Mouse (Mus musculus) embryonic facial prominence, embryonic 10.5 days (tissue): ENCODE measurements at regions not wholly inside any gene's neighbourhood (a gene's known extent, or its start where the extent isn't known, plus 50 kb on each side); places are given as distances from the start of the nearest gene placed in this dataset.
A peak's percentile ranks its signal among the peaks of the same experiment; 100 is the strongest.

ENCODE experiments used
- DNase-seq: peaks from one replicate; pipeline ENCODE4 v3.0.0-alpha.2; 2017; ENCODE audit warnings: low spot score
- H3K27ac ChIP-seq: fragments of 300-500 bp; sonication (generic); replicated peaks from 2 replicates; pipeline ENCODE4 v1.5.1; 2016; ENCODE audit warnings: mild to moderate bottlenecking
- H3K27me3 ChIP-seq: fragments of 300-500 bp; sonication (generic); replicated peaks from 2 replicates; pipeline ENCODE4 v1.6.1; 2016; ENCODE audit warnings: low read depth, mild to moderate bottlenecking; ENCODE audit not compliant: poor library complexity, severe bottlenecking
- H3K36me3 ChIP-seq: fragments of 300-500 bp; sonication (generic); replicated peaks from 2 replicates; pipeline ENCODE4 v1.6.1; 2016; ENCODE audit warnings: mild to moderate bottlenecking, moderate library complexity
- H3K4me1 ChIP-seq: fragments of 300-500 bp; sonication (generic); 2 replicates; pipeline ENCODE4 v1.6.1; 2016
- H3K4me3 ChIP-seq: fragments of 300-500 bp; sonication (generic); 2 replicates; pipeline ENCODE4 v1.5.1; 2016; ENCODE audit warnings: mild to moderate bottlenecking, moderate library complexity
- H3K9me3 ChIP-seq: fragments of 300-500 bp; sonication (generic); 2 replicates; pipeline ENCODE4 v1.6.1; 2016; ENCODE audit warnings: mild to moderate bottlenecking
- WGBS: fragments of 180-500 bp; shearing (Covaris S2); methylation state at CpG from one replicate; pipeline ENCODE4 v1.1.7; 2016; 5-methylcytosine and 5-hydroxymethylcytosine counted together

DNA sequence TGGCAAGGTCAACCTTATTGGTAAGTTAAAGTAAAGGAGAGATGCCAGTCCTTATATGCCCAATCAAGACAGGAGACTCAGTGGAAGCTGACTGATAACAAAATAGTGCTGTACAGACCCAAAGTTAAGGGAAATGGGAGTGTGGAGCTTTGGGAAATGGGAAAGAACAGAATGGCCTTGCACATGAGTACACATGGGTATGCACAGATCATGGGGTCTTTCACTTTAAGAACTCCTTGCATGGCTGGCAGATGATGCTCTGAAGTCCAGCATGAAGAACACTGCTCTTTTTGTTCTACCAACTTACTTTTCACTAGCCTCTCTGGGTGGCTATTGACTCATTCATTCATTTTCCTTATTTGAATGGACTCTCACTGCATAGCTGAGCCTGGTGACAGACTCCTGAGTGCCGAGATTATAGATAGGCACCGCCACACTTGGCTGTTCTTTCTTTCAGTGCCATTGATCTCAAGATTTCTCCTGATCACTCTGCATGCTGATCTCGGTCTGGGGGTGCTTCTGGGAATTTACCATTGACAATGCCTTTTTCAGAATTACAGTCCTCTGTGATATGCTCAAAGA is 340.3 kb downstream of the Plod2 start:
- Histone ChIP-seq H3K36me3 (no peaks in the 10 kb centered on the region), H3K4me1 (no peaks in the 10 kb centered on the region), H3K27ac (no peak overlapping the region), H3K4me3 (no peak overlapping the region), H3K9me3 (no peaks in the 10 kb centered on the region), H3K27me3 (no peaks in the 10 kb centered on the region)
- no peak for DNase-seq
- WGBS: 55% methylated on average over 3 of the region's 3 CpGs

- no peaks in the 10 kb centered on the region for H3K36me3 ChIP-seq
- no peaks in the 10 kb centered on the region for H3K4me1 ChIP-seq
- no peak overlapping the region for H3K4me3 ChIP-seq
- no peaks in the 10 kb centered on the region for H3K9me3 ChIP-seq
- no peak for DNase-seq
- no peak overlapping the region for H3K27ac ChIP-seq
- H3K27me3 ChIP-seq: no peaks in the 10 kb centered on the region
These were observed 348.0 kb downstream of the Plod2 start for GRCm38 (mm10) chr9:92890063-92890462.

DNA sequence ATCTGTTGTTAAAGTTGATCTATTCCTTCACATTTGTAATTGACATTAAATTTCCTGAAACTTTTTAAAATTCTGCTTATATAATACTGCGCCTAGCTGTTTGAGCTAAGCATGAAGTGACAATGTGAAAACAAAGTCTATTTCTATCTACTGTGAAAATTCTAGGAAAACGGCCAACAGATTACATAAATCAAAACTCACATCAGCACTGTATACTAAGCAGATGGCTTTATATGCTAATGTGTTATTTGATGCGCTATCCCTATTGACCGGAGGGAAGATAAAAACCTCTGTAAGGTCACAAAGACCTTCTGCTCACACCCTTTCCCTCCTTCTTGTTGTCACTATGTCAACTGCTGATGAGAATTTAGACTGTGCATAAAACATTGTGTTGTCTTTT is 357.7 kb downstream of the Plod2 start:
- DNase-seq: no peak
- Histone ChIP-seq H3K4me3 (no peak overlapping the region), H3K9me3 (no peaks in the 10 kb centered on the region), H3K36me3 (no peaks in the 10 kb centered on the region), H3K4me1 (no peaks in the 10 kb centered on the region), H3K27ac (no peak overlapping the region), H3K27me3 (no peaks in the 10 kb centered on the region)
- WGBS: 91% methylated on average over 4 of the region's 4 CpGs

DNA sequence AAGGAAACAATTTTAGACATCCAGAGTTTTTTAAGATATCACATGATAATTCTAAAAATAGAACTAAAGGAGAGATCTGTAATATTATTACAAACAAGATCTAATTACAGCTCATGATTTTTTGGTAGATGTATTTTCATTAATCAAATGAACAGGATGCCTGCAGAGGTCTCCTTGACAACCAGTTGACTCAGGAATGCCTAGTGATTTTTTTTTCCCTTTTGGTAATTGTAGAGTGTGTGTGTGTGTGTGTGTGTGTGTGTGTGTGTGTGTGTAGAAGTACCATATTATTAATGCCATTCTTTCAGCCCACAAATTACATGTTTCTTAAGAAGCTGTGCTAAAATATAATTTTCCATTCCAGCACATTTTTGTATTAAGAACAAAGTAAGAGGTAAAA is 365.1 kb downstream of the Plod2 start:
- no peak for DNase-seq
- H3K4me1 ChIP-seq: no peaks in the 10 kb centered on the region
- no peak overlapping the region for H3K4me3 ChIP-seq
- H3K36me3 ChIP-seq: no peaks in the 10 kb centered on the region
- H3K9me3 ChIP-seq: no peaks in the 10 kb centered on the region
- no peak overlapping the region for H3K27ac ChIP-seq
- no peaks in the 10 kb centered on the region for H3K27me3 ChIP-seq

GRCm38 (mm10) chr9:92919396-92919795 is 377.4 kb downstream of the Plod2 start:
- Histone ChIP-seq H3K27me3 (no peaks in the 10 kb centered on the region), H3K4me1 (no peaks in the 10 kb centered on the region), H3K27ac (no peak overlapping the region), H3K4me3 (no peak overlapping the region), H3K9me3 (no peaks in the 10 kb centered on the region), H3K36me3 (no peaks in the 10 kb centered on the region)
- 76% methylated on average over 1 of the region's 1 CpGs for WGBS
- no peak for DNase-seq

GRCm38 (mm10) chr9:92930231-92930966 is 388.4 kb downstream of the Plod2 start:
- no peak overlapping the region for H3K4me3 ChIP-seq
- H3K27ac ChIP-seq: 0 out of 2 replicates have a peak overlapping the region, but pooled peaks have one; percentile 26
- 21% methylated on average over 6 of the region's 6 CpGs for WGBS
- peaks cover 5% of the 10 kb centered on the region; the same call in 1 of the 2 replicates for H3K4me1 ChIP-seq
- peaks cover 13% of the 10 kb centered on the region; the same call in 1 of the 2 replicates for H3K9me3 ChIP-seq
- no peaks in the 10 kb centered on the region for H3K27me3 ChIP-seq
- peak; percentile 36 for DNase-seq
- H3K36me3 ChIP-seq: no peaks in the 10 kb centered on the region

GRCm38 (mm10) chr9:92937802-92938201 is 395.8 kb downstream of the Plod2 start:
- Histone ChIP-seq H3K9me3 (peaks cover 22% of the 10 kb centered on the region; the same call in 1 of the 2 replicates), H3K4me3 (no peak overlapping the region), H3K27me3 (no peaks in the 10 kb centered on the region), H3K4me1 (no peaks in the 10 kb centered on the region), H3K27ac (no peak overlapping the region), H3K36me3 (no peaks in the 10 kb centered on the region)
- no peak for DNase-seq
- WGBS: 89% methylated on average over 1 of the region's 1 CpGs

GRCm38 (mm10) chr9:92950092-92950491 is 408.1 kb downstream of the Plod2 start:
- Histone ChIP-seq H3K9me3 (no peaks in the 10 kb centered on the region), H3K4me1 (no peaks in the 10 kb centered on the region), H3K27me3 (no peaks in the 10 kb centered on the region), H3K36me3 (no peaks in the 10 kb centered on the region), H3K4me3 (no peak overlapping the region), H3K27ac (no peak overlapping the region)
- no peak for DNase-seq

- Histone ChIP-seq H3K36me3 (no peaks in the 10 kb centered on the region), H3K27ac (no peak overlapping the region), H3K4me3 (no peak overlapping the region), H3K4me1 (no peaks in the 10 kb centered on the region), H3K27me3 (no peaks in the 10 kb centered on the region), H3K9me3 (no peaks in the 10 kb centered on the region)
- DNase-seq: no peak
- 90% methylated on average over 1 of the region's 1 CpGs for WGBS
These were observed 421.3 kb downstream of the Plod2 start for GRCm38 (mm10) chr9:92963275-92963674.

DNA sequence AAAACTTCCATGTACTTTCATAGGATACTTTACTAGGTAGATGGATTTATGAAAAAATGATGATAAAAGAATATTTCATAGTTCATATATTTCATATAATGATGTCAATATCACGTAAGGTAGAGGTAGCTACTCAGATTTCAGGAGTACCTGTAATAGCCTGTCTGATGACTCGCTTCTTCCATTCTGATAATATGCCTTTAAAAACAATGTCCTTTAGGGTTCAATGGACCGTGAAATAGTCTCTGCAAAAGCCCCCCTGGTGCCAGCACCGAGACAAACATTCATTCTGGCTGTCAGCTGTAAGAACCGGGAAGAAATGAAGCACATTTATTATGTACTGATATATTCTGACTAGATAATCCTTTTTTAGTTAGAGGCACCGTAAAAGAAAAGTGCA is 449.7 kb downstream of the Plod2 start:
- WGBS: 71% methylated on average over 6 of the region's 6 CpGs
- Histone ChIP-seq H3K36me3 (no peaks in the 10 kb centered on the region), H3K27ac (no peak overlapping the region), H3K4me3 (no peak overlapping the region), H3K4me1 (no peaks in the 10 kb centered on the region), H3K9me3 (0 out of 2 replicates have a peak, but pooled peaks cover 5% of the 10 kb centered on the region), H3K27me3 (no peaks in the 10 kb centered on the region)
- DNase-seq: no peak

DNA sequence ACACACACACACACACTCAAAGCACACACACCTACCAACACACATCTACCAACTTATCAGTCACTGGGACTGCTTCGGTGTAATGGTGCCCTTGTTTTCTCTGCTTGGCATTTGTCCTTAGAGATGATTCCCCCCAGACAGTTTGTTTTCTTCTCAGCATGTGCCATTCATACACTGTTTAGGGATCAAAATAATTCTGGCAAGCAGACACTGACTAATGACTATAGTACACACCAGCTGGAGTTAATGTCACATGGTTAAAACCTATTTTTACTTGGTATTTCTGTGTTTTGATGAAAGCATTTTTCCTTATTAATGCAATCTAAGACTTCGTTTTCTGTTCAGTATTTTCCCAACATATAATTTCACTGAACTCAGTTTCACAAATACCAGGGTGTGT is 454.1 kb downstream of the Plod2 start:
- Histone ChIP-seq H3K27me3 (no peaks in the 10 kb centered on the region), H3K9me3 (0 out of 2 replicates have a peak, but pooled peaks cover 5% of the 10 kb centered on the region), H3K4me1 (no peaks in the 10 kb centered on the region), H3K36me3 (no peaks in the 10 kb centered on the region), H3K27ac (no peak overlapping the region), H3K4me3 (no peak overlapping the region)
- DNase-seq: no peak
- 83% methylated on average over 2 of the region's 2 CpGs for WGBS

DNA sequence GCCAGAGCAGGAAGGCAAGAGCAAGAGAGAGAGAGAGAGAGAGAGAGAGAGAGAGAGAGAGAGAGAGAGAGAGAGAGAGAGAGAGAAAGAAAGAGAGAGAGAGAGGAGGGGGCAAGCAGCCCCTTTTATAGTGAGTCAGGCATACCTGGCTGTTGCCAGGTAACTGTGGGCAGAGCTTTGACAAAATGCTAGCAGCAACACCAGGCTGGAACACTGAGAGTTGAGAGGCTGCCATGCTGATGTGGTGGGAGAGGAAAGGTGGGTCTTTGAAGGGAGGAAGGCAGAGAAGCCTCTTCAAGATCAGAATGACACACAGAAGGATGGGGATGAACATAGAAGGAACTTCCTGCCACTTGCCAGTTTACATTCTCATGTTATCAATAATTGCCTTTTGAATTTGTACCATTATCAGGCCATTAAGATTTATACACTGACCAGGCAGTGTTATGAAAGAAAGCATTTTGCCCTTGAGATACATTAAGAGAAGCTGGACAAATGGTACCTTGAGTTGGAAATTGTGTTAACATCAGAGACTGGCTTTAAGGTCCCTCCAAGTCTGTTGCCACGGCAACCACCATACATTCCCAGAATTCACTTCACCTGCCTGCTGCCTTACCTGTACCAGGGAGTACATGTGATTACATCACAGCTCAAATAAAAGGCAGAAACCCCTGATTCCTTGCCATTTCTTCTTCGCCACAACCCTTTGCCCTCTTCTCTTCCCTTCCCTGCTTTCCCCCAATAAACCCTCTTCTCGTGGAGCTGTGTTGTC is 463.3 kb downstream of the Plod2 start:
- 83% methylated on average over 3 of the region's 3 CpGs for WGBS
- Histone ChIP-seq H3K9me3 (no peaks in the 10 kb centered on the region), H3K27ac (no peak overlapping the region), H3K4me1 (no peaks in the 10 kb centered on the region), H3K36me3 (no peaks in the 10 kb centered on the region), H3K4me3 (no peak overlapping the region), H3K27me3 (no peaks in the 10 kb centered on the region)
- no peak for DNase-seq
